Mouse (Mus musculus): ENCODE data around the gene Gm10577.

The Gm10577 gene

GRCm38 (mm10) chr4:101020596-101020995 lies at the start of gene Gm10577:
TSS of gene Gm10577 (minus strand) at chr4:101020696.
- no peak for ATAC-seq (ENCODE audit: low TSS enrichment)

GRCm38 (mm10) chr4:101069154-101069971 lies 48.9 kb upstream of the Gm10577 start:
- peak; percentile 55 for ATAC-seq (ENCODE audit: low TSS enrichment)

GRCm38 (mm10) chr4:101068786-101069153 lies 48.3 kb upstream of the Gm10577 start, which contains the start of gene Raver2:
TSS of gene Raver2 (plus strand) at chr4:101068983.
- peak; percentile 58 for ATAC-seq (ENCODE audit: low TSS enrichment)

- no peak for ATAC-seq (ENCODE audit: low TSS enrichment)
Observed at GRCm38 (mm10) chr4:101066401-101066800, 45.9 kb upstream of the Gm10577 start.

- ATAC-seq (ENCODE audit: low TSS enrichment): no peak
Observed at GRCm38 (mm10) chr4:101062146-101062545, 41.6 kb upstream of the Gm10577 start.

GRCm38 (mm10) chr4:101046576-101046975 lies 26.1 kb upstream of the Gm10577 start:
- no peak for ATAC-seq (ENCODE audit: low TSS enrichment)

- ATAC-seq (ENCODE audit: low TSS enrichment): no peak
Observed at GRCm38 (mm10) chr4:101044149-101044548, 23.7 kb upstream of the Gm10577 start.

- no peak for ATAC-seq (ENCODE audit: low TSS enrichment)
Observed at GRCm38 (mm10) chr4:101043691-101044090, 23.2 kb upstream of the Gm10577 start.

GRCm38 (mm10) chr4:101037156-101037555 lies 16.7 kb upstream of the Gm10577 start:
- peak; percentile 78 for ATAC-seq (ENCODE audit: low TSS enrichment)

- ATAC-seq (ENCODE audit: low TSS enrichment): no peak
Observed at GRCm38 (mm10) chr4:101035131-101035530, 14.6 kb upstream of the Gm10577 start.

- no peak for ATAC-seq (ENCODE audit: low TSS enrichment)
Observed at GRCm38 (mm10) chr4:101033047-101033446, 12.6 kb upstream of the Gm10577 start.

GRCm38 (mm10) chr4:101027852-101028411 lies 7.4 kb upstream of the Gm10577 start:
- ATAC-seq (ENCODE audit: low TSS enrichment): no peak

- ATAC-seq (ENCODE audit: low TSS enrichment): peak; percentile 97
Observed at GRCm38 (mm10) chr4:101026995-101027394, 6.5 kb upstream of the Gm10577 start.

GRCm38 (mm10) chr4:101026566-101026965 lies 6.1 kb upstream of the Gm10577 start:
- ATAC-seq (ENCODE audit: low TSS enrichment): peak; percentile 25; the same call in 1 of the 2 replicates

- no peak for ATAC-seq (ENCODE audit: low TSS enrichment)
Observed at GRCm38 (mm10) chr4:101017806-101018205, 2.7 kb downstream of the Gm10577 start.

GRCm38 (mm10) chr4:101009092-101009491 lies 11.4 kb downstream of the Gm10577 start:
- ATAC-seq (ENCODE audit: low TSS enrichment): no peak

- no peak for ATAC-seq (ENCODE audit: low TSS enrichment)
Observed at GRCm38 (mm10) chr4:101008362-101008769, 12.1 kb downstream of the Gm10577 start.

- no peak for ATAC-seq (ENCODE audit: low TSS enrichment)
Observed at GRCm38 (mm10) chr4:101002961-101003360, 17.5 kb downstream of the Gm10577 start.

GRCm38 (mm10) chr4:101001073-101001472 lies 19.4 kb downstream of the Gm10577 start:
- ATAC-seq (ENCODE audit: low TSS enrichment): no peak

GRCm38 (mm10) chr4:101000622-101001021 lies 19.9 kb downstream of the Gm10577 start:
- ATAC-seq (ENCODE audit: low TSS enrichment): no peak

- ATAC-seq (ENCODE audit: low TSS enrichment): no peak
Observed at GRCm38 (mm10) chr4:100998906-100999305, 21.6 kb downstream of the Gm10577 start.

GRCm38 (mm10) chr4:100998145-100998544 lies 22.4 kb downstream of the Gm10577 start:
- peak; percentile 80 for ATAC-seq (ENCODE audit: low TSS enrichment)

- no peak for ATAC-seq (ENCODE audit: low TSS enrichment)
Observed at GRCm38 (mm10) chr4:100996060-100996651, 24.3 kb downstream of the Gm10577 start.

Measured in frontal cortex, adult (tissue).